Comparison of ENCODE assay signal across 22 mouse cellular contexts in genomic region chr9:118713515-118713914, GRCm38 (mm10).
"Had no signal": no experiment of that assay in that cellular context is flagged by ENCODE, and none has a peak within 500 bp of the region (broad histone marks: within the 10 kb centered on the region; RNA-seq: fewer than 3 reads in every experiment).

No protein-coding gene starts in this region.

- DNase-seq: kidney, adult 18-20 months; kidney, adult 9 months; kidney, postnatal 25 days; layer of hippocampus, postnatal 36 days; retina, postnatal 1 day; right cerebral cortex, postnatal 25 days; spleen, adult 18-20 months; thymus, adult 2 months; thymus, postnatal 14 days; thymus, postnatal 4 days had no signal

- H3K9ac ChIP-seq: liver, embryonic 12.5 days; liver, embryonic 15.5 days; lung, embryonic 15.5 days; midbrain, embryonic 12.5 days; midbrain, embryonic 15.5 days; neural tube, embryonic 13.5 days; stomach, embryonic 15.5 days had no signal

- ATAC-seq: hindbrain, postnatal 0 days; inflammation-experienced regulatory T-cells, adult 6 months; liver, embryonic 12.5 days; midbrain, embryonic 15.5 days had no signal

- H3K4me3 ChIP-seq: left cerebral cortex, adult 2 months; liver, embryonic 12.5 days; liver, embryonic 15.5 days; lung, embryonic 15.5 days; midbrain, embryonic 12.5 days; midbrain, embryonic 15.5 days; myocyte; neural tube, embryonic 13.5 days; stomach, embryonic 15.5 days had no signal

- H3K27me3 ChIP-seq: liver, embryonic 12.5 days; liver, embryonic 15.5 days; lung, embryonic 15.5 days; midbrain, embryonic 12.5 days; midbrain, embryonic 15.5 days; neural tube, embryonic 13.5 days; stomach, embryonic 15.5 days had no signal

- H3K9me3 ChIP-seq: liver, embryonic 12.5 days; liver, embryonic 15.5 days; lung, embryonic 15.5 days; midbrain, embryonic 12.5 days; midbrain, embryonic 15.5 days; neural tube, embryonic 13.5 days; stomach, embryonic 15.5 days had no signal

- H3K4me1 ChIP-seq: midbrain, embryonic 12.5 days; midbrain, embryonic 15.5 days; neural tube, embryonic 13.5 days had no signal

- H3K4me2 ChIP-seq: liver, embryonic 12.5 days; liver, embryonic 15.5 days; lung, embryonic 15.5 days; midbrain, embryonic 12.5 days; midbrain, embryonic 15.5 days; neural tube, embryonic 13.5 days; stomach, embryonic 15.5 days had no signal

- H3K36me3 ChIP-seq: liver, embryonic 12.5 days; liver, embryonic 15.5 days; lung, embryonic 15.5 days; midbrain, embryonic 12.5 days; midbrain, embryonic 15.5 days; neural tube, embryonic 13.5 days; stomach, embryonic 15.5 days had no signal

- H3K27ac ChIP-seq: hindbrain, postnatal 0 days; left cerebral cortex, adult 2 months; liver, embryonic 12.5 days; liver, embryonic 15.5 days; lung, embryonic 15.5 days; macrophage; midbrain, embryonic 12.5 days; midbrain, embryonic 15.5 days; neural tube, embryonic 13.5 days; stomach, embryonic 15.5 days had no signal
